Mouse (Mus musculus): ENCODE data around the gene Ttc39a.
A peak's percentile ranks its signal among the peaks of the same experiment; 100 is the strongest.

The Ttc39a gene

GRCm38 (mm10) chr4:109421608-109422007 is 15.2 kb downstream of the Ttc39a start:
- DNase-seq: no peak

GRCm38 (mm10) chr4:109422436-109422835 is 16.0 kb downstream of the Ttc39a start:
- DNase-seq: peak; percentile 56 to 78

- no peak for DNase-seq
Measured at GRCm38 (mm10) chr4:109423438-109423837, 17.0 kb downstream of the Ttc39a start.

- DNase-seq: no peak
Measured at GRCm38 (mm10) chr4:109427058-109427457, 20.6 kb downstream of the Ttc39a start.

GRCm38 (mm10) chr4:109430250-109430649 is 23.8 kb downstream of the Ttc39a start:
- DNase-seq: no peak

- DNase-seq: peak; percentile 67 to 77
Measured at GRCm38 (mm10) chr4:109430854-109431253, 24.4 kb downstream of the Ttc39a start.

- no peak for DNase-seq
Measured at GRCm38 (mm10) chr4:109432668-109433375, 26.4 kb downstream of the Ttc39a start.

- peak; percentile 48 to 74 for DNase-seq
Measured at GRCm38 (mm10) chr4:109433641-109434040, 27.2 kb downstream of the Ttc39a start.

- DNase-seq: no peak
Measured at GRCm38 (mm10) chr4:109434256-109434655, 27.8 kb downstream of the Ttc39a start.

- peak; percentile 63 to 74 for DNase-seq
Measured at GRCm38 (mm10) chr4:109437913-109438878, 31.8 kb downstream of the Ttc39a start.

GRCm38 (mm10) chr4:109439101-109439500 is 32.7 kb downstream of the Ttc39a start:
- DNase-seq: no peak

- DNase-seq: no peak
Measured at GRCm38 (mm10) chr4:109439825-109440248, 33.4 kb downstream of the Ttc39a start.

- no peak for DNase-seq
Measured at GRCm38 (mm10) chr4:109440381-109440780, 34.0 kb downstream of the Ttc39a start.

GRCm38 (mm10) chr4:109441000-109441399 is 34.6 kb downstream of the Ttc39a start:
- peak in 1 of 2 experiments; percentile 39 for DNase-seq

- peak in 1 of 2 experiments; percentile 59 for DNase-seq
Measured at GRCm38 (mm10) chr4:109442126-109442525, 35.7 kb downstream of the Ttc39a start.

- no peak for DNase-seq
Measured at GRCm38 (mm10) chr4:109442649-109443048, 36.2 kb downstream of the Ttc39a start.

GRCm38 (mm10) chr4:109444471-109444870 is 38.0 kb downstream of the Ttc39a start:
- no peak for DNase-seq

GRCm38 (mm10) chr4:109444951-109445350 is 38.5 kb downstream of the Ttc39a start:
- DNase-seq: no peak

GRCm38 (mm10) chr4:109445397-109445796 is 39.0 kb downstream of the Ttc39a start:
- DNase-seq: no peak

- no peak for DNase-seq
Measured at GRCm38 (mm10) chr4:109445956-109446355, 39.5 kb downstream of the Ttc39a start.

GRCm38 (mm10) chr4:109448531-109448930 is 42.1 kb downstream of the Ttc39a start:
- DNase-seq: no peak

GRCm38 (mm10) chr4:109456821-109457220 is 50.4 kb downstream of the Ttc39a start:
- DNase-seq: no peak

- peak; percentile 59 to 64 for DNase-seq
Measured at GRCm38 (mm10) chr4:109460421-109461179, 54.2 kb downstream of the Ttc39a start.

Data from kidney, postnatal 25 days (tissue).